Mouse (Mus musculus) stomach, embryonic 14.5 days (tissue): ENCODE results near the gene Apobec2. TPM values are rescaled to one million over a fixed set of nuclear protein-coding genes. Genes with fewer than 3 reads are reported as not detected.

Source experiments
- ATAC-seq: fragments of 200-750 bp; cut with Nextera tagmentation; 2 replicates; pipeline ENCODE4 v1.8.0; 2017; ENCODE audit warnings: low read depth, moderate TSS enrichment; ENCODE audit not compliant: insufficient number of reproducible peaks, insufficient read depth, low FRiP score
- H3K27ac ChIP-seq: fragments of 300-500 bp; sonication (generic); 2 replicates; pipeline ENCODE4 v1.5.1; 2014; ENCODE audit warnings: mild to moderate bottlenecking, low read length, moderate library complexity, mixed read lengths
- H3K27me3 ChIP-seq: fragments of 300-500 bp; sonication (generic); 2 replicates; pipeline ENCODE4 v1.6.1; 2014; ENCODE audit warnings: low read length, control low read depth, mixed read lengths; ENCODE audit not compliant: control insufficient read depth, insufficient read depth
- H3K36me3 ChIP-seq: fragments of 300-500 bp; sonication (generic); 2 replicates; pipeline ENCODE4 v1.6.1; 2014; ENCODE audit warnings: mild to moderate bottlenecking, control low read depth, low read length, moderate library complexity, mixed read lengths; ENCODE audit not compliant: control insufficient read depth, insufficient read depth
- H3K4me1 ChIP-seq: fragments of 300-500 bp; sonication (generic); 2 replicates; pipeline ENCODE4 v1.6.1; 2014; ENCODE audit warnings: low read length, control low read depth, mixed read lengths; ENCODE audit not compliant: control insufficient read depth, insufficient read depth
- H3K4me2 ChIP-seq: fragments of 300-500 bp; sonication (generic); replicated peaks from 2 replicates; pipeline ENCODE4 v1.6.1; 2014; ENCODE audit warnings: low read depth, low read length, control low read depth
- H3K4me3 ChIP-seq: fragments of 300-500 bp; sonication (generic); 2 replicates; pipeline ENCODE4 v1.5.1; 2014; ENCODE audit warnings: low read depth, low read length, control low read depth
- H3K9ac ChIP-seq: fragments of 300-500 bp; sonication (generic); replicated peaks from 2 replicates; pipeline ENCODE4 v1.6.1; 2014; ENCODE audit warnings: low read depth, mild to moderate bottlenecking, control low read depth, low read length, moderate library complexity, mixed read lengths
- H3K9me3 ChIP-seq: fragments of 300-500 bp; sonication (generic); 2 replicates; pipeline ENCODE4 v1.6.1; 2016; ENCODE audit warnings: low read depth, low read length, control low read depth; ENCODE audit not compliant: control insufficient read depth
- WGBS: fragments of 180-500 bp; shearing (Covaris S2); extraction: QIAGEN DNeasy Blood & Tissue Kit; methylation state at CpG from one replicate; pipeline ENCODE4 v1.1.7; 2014; 5-methylcytosine and 5-hydroxymethylcytosine counted together
- polyA plus RNA-seq: library from polyadenylated mRNA; unstranded; fragments of >200 nt; fragmentation: Nextera tagmentation; extraction: Ambion mirVana; gene quantifications from 2 replicates; pipeline ENCODE4 v1.2.1, GENCODE M21; 2014

Apobec2 gene
- polyA plus RNA-seq, 1 experiment from 2014 or later, result 2.9 TPM

DNA sequence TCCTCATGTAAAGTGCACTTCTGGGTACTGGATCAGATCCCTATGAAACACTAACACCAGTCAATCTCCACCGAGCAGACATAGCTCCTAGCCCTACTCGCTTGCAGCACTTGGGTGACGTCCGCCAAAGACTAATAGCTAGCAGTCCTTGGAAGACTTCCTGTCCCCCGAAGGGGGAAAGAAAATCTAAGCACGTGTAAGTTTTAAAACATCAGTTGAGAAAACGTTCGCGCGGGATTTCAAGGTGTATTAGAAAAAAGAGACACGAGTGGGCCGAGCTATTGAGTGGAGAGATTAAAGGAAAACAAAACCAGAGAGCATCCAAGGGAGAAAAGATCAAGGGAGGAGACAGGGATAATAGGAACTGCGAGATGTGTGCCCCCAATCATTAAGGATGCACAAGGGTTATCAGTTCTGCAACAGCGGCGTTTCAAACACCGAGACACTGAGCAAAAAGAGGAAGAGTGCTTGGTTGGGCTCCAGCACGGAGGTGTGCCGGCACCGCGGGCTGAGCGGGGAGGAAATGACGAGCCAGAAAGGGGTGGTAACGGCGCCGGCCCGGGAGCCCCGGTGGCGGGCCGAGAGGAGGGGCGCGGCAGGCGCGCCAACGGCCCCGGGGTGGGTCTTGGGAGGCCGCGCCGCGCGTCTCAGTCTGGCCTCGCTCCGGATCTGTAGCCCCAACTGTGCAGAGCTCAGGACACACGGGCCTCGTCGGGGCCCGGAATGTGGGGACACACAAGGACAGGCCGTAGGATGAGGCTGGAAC is 24.0 kb downstream of the Apobec2 start:
- Histone ChIP-seq H3K27me3 (no peaks in the 10 kb centered on the region), H3K4me2 (peak overlapping the region; percentile 68), H3K27ac (peak overlapping the region; percentile 100), H3K4me1 (peaks cover 25% of the 10 kb centered on the region; the same call in 1 of the 2 replicates), H3K9ac (peak overlapping the region; percentile 100), H3K36me3 (peaks cover 6% of the 10 kb centered on the region; the same call in 1 of the 2 replicates), H3K9me3 (no peaks in the 10 kb centered on the region), H3K4me3 (peak overlapping the region; percentile 88)
- 1% methylated on average over 46 of the region's 47 CpGs for WGBS
- ATAC-seq, result peak; percentile 29

DNA sequence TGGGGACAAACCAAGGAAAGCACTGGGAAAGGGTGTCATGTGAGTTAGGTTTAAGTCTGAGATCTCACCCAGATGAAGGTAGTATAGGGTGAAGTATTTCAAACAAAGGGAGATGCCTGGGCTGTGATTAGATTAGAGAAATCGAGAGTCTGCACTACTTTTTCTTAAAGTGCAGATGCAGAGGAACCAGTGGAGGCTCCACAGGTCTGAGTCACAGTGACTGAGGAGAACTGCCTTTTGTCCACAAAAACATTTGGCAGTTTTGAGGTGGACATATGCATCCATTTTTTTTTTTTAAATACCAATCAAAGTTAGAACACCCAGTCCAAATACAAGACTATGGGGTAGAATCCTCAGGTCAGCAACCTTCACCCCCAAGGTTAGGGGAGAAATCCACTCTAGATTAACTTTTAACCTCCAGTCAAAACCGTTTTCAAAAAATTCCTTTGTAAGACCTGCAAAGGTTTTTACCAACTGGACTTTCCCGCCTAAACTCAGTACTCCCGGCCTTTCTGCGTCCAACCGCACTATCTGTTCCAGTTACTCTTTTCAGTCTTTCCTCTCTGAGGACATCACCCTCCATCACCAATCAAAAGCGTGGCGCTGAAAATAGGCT is 24.7 kb downstream of the Apobec2 start:
- Histone ChIP-seq H3K27me3 (no peaks in the 10 kb centered on the region), H3K36me3 (peaks cover 6% of the 10 kb centered on the region; the same call in 1 of the 2 replicates), H3K9me3 (no peaks in the 10 kb centered on the region), H3K4me2 (peak overlapping the region; percentile 68), H3K4me1 (peaks cover 25% of the 10 kb centered on the region; the same call in 1 of the 2 replicates), H3K27ac (peak overlapping the region; percentile 100), H3K9ac (peak overlapping the region; percentile 100), H3K4me3 (peak overlapping the region; percentile 88)
- no peak for ATAC-seq
- 3% methylated on average over 8 of the region's 8 CpGs for WGBS

- Histone ChIP-seq H3K27ac (no peak overlapping the region), H3K4me1 (peaks cover 25% of the 10 kb centered on the region; the same call in 1 of the 2 replicates), H3K27me3 (no peaks in the 10 kb centered on the region), H3K4me3 (no peak overlapping the region), H3K9ac (no peak overlapping the region), H3K9me3 (no peaks in the 10 kb centered on the region), H3K36me3 (no peaks in the 10 kb centered on the region), H3K4me2 (no peak overlapping the region; the same call in 1 of the 2 replicates)
- ATAC-seq, result no peak
- WGBS, result 92% methylated on average over 4 of the region's 4 CpGs
Observed at GRCm38 (mm10) chr17:48407154-48407553, 25.6 kb downstream of the Apobec2 start.

- Histone ChIP-seq H3K4me2 (no peak overlapping the region), H3K27me3 (no peaks in the 10 kb centered on the region), H3K9ac (no peak overlapping the region), H3K27ac (no peak overlapping the region), H3K4me3 (no peak overlapping the region), H3K9me3 (no peaks in the 10 kb centered on the region), H3K36me3 (peaks cover 6% of the 10 kb centered on the region), H3K4me1 (peaks cover 16% of the 10 kb centered on the region; the same call in 1 of the 2 replicates)
- 77% methylated on average over 1 of the region's 1 CpGs for WGBS
- ATAC-seq, result no peak
Observed at GRCm38 (mm10) chr17:48404706-48405105, 28.0 kb downstream of the Apobec2 start.

DNA sequence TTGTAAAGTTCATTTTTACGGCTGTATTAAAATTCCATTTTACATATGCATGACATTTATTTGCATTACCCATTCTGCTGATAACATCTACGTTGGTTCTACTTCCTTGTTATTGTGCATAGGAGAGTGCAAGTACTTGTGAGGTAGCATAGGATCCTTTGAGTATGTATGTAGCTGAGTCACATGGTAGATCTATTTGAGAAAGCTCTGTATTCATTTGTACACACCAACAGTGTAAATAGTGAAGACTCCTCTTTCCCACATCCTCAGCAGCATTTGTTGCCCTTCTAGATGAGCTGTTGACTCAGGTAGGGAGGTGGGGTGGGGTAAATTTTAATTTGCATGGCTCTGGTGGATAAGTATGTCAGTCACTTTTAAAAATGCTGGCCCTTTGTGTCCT is 28.9 kb downstream of the Apobec2 start:
- Histone ChIP-seq H3K9ac (no peak overlapping the region), H3K27ac (no peak overlapping the region), H3K9me3 (no peaks in the 10 kb centered on the region), H3K27me3 (no peaks in the 10 kb centered on the region), H3K36me3 (peaks cover 13% of the 10 kb centered on the region), H3K4me1 (peaks cover 16% of the 10 kb centered on the region; the same call in 1 of the 2 replicates), H3K4me2 (no peak overlapping the region), H3K4me3 (no peak overlapping the region)
- 83% methylated on average over 2 of the region's 2 CpGs for WGBS
- ATAC-seq, result no peak

DNA sequence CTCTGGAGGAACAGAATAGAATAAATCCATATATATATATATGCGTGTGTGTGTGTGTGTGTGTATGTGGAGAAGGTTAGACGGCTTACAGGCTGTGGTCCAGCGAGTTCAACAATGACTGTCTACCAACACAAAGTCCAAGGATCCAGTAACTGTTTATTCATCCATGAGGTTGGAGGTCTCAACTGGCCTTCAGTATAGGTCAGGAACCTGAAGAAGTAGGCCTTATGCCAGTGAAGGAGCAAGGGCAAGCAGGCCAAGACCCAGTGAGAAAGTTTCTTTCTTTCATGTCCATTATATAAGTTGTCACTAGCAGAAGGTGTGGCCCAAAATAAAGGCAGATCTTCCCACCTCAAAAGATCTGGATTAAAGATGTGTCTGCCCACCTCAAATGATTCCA is 30.0 kb downstream of the Apobec2 start:
- H3K4me1 ChIP-seq, result peaks cover 10% of the 10 kb centered on the region; the same call in 1 of the 2 replicates
- 92% methylated on average over 3 of the region's 3 CpGs for WGBS
- no peak for ATAC-seq
- no peak overlapping the region for H3K9ac ChIP-seq
- peaks cover 24% of the 10 kb centered on the region for H3K36me3 ChIP-seq
- no peak overlapping the region for H3K27ac ChIP-seq
- H3K27me3 ChIP-seq, result no peaks in the 10 kb centered on the region
- no peak overlapping the region for H3K4me3 ChIP-seq
- H3K9me3 ChIP-seq, result no peaks in the 10 kb centered on the region
- no peak overlapping the region for H3K4me2 ChIP-seq

- no peak for ATAC-seq
Observed at GRCm38 (mm10) chr17:48401710-48402109, 31.0 kb downstream of the Apobec2 start.

DNA sequence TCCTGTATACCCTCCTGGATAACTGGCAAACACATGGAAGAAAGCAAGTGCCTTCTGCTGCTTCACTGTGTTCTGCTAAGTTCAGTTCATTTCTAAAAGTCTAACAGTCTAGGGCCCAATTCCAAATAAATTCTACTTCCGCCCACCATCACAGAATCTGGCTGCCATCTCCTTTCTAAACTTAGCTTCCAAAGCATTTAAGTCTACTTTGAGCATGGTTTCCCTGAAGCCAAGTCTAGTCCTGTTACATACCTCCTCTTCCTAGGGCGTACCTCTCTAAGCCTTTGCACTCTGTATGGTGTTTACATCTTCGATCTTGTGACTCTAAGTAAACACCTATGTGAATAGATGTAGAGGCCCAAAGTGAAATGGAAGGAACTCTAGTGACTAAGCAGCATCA is 40.1 kb downstream of the Apobec2 start:
- no peak overlapping the region for H3K4me3 ChIP-seq
- no peaks in the 10 kb centered on the region for H3K9me3 ChIP-seq
- peaks cover 88% of the 10 kb centered on the region for H3K36me3 ChIP-seq
- H3K4me2 ChIP-seq, result no peak overlapping the region
- no peak for ATAC-seq
- no peak overlapping the region for H3K9ac ChIP-seq
- no peak overlapping the region for H3K27ac ChIP-seq
- H3K4me1 ChIP-seq, result no peaks in the 10 kb centered on the region
- WGBS, result 86% methylated on average over 3 of the region's 3 CpGs
- no peaks in the 10 kb centered on the region for H3K27me3 ChIP-seq

More at GRCm38 (mm10) chr17:48401710-48402109, 31.0 kb downstream of the Apobec2 start:
- H3K4me3 ChIP-seq, result no peak overlapping the region
- no peaks in the 10 kb centered on the region for H3K9me3 ChIP-seq
- H3K27ac ChIP-seq, result no peak overlapping the region
- no peak overlapping the region for H3K4me2 ChIP-seq
- peaks cover 26% of the 10 kb centered on the region for H3K36me3 ChIP-seq
- 0 out of 2 replicates have a peak, but pooled peaks cover 4% of the 10 kb centered on the region for H3K4me1 ChIP-seq
- 82% methylated on average over 4 of the region's 4 CpGs for WGBS
- H3K27me3 ChIP-seq, result no peaks in the 10 kb centered on the region
- no peak overlapping the region for H3K9ac ChIP-seq
